Mouse (Mus musculus) heart, postnatal 10 days (tissue): ENCODE data around the gene Arhgef38. TPM values are rescaled to one million over a fixed set of nuclear protein-coding genes. Genes with fewer than 3 reads are reported as not detected.

Source experiments
- DNase-seq, 2 experiments: peaks; one replicate each; pipeline ENCODE4 v3.0.0; 2021
- intact Hi-C: fragments of 180-260 bp; cut with DNase I; formaldehyde crosslinking; loops from one replicate; pipeline ENCODE4 v1.15.1; 2025
- total RNA-seq, 2 experiments: library from RNA; stranded (reverse); gene quantifications; 2 replicates each; pipeline ENCODE4 v1.2.3; 2021

Arhgef38 gene
- total RNA-seq, 2 experiments from 2014 or later, result not detected

DNA sequence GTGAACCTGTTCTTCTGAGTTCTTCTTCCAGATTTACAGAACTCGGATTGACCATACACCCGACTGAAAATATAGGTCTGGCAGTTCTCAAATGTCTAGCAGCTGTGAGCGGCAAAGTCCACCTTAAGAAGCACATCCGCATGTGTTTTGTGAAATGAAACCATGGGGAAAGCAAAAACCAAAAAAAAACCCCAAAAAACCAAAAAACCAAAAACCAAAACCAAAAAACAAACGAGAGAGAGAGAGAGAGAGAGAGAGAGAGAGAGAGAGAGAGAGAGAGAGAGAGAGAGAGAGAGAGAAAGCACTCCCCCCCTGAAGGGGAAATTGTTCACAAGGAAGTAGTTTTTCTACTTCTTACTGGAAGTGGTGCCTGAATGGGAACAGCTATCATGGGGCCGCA lies 67.2 kb downstream of the Arhgef38 start:
- DNase-seq, result no peak
- intact Hi-C loops, result no loop called here

DNA sequence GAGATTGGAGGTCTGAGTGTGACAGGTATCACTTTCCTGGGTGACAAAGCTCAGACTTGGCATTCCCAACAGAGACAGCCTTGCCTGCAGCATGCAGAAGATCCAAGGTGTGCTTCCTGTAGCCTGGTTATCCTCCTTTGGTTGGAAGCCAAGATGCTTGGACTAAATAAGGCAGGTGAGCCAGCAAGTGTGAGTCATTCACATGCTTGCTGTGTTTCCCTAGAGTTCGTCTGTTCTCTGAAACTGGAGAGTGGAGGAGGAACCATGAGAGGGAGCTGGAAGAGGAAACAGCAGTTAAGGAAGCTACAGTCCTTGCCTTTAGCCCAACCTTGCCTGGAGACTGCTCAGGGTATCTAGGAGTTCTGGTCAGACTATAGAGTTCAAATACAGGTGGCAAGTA lies 69.6 kb downstream of the Arhgef38 start:
- no peak for DNase-seq
- intact Hi-C loops, result no loop called here

DNA sequence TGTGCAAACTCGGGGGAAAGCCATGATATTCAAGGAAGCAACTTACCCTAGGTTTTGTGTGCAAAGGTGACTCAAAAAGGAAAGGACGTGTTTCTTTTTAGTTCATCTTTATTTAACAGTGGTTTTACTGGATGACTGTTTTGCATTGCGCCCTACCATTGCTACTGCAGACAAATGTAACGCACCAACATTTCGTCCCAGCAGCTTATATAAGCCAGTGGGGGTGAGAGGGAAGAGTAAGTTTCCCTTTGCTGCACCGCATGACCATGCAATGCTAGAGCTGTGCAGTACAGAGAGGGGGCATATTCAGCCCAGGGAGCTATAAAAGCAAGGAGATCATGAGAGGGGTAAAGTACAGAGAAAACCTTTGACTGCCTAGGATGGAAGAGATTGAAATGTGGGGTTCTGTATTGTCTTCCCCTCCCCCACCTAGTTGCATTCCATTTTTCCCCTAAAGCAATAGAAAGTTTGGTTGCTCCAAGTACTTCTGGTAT lies 70.8 kb downstream of the Arhgef38 start:
- no peak for DNase-seq
- intact Hi-C loops, result no loop called here

DNA sequence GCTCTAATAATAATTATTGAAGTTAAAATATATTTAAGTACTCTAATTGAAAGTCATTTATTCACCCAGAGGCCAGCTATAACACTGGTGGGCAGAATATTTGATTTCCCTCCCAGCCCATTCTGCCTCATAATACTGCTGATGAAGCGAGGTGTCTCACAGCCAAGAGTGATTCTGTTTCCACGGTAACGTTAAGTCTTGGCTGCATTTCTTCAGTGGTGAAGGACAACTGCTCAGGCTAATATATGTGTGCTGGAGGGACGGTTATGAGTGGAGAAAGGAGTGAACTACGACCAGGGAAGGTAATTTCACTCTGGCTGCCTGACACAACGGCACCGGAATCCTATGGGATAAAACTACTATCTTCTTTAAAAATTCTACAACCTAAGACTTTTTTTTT lies 71.6 kb downstream of the Arhgef38 start:
- DNase-seq, result no peak
- intact Hi-C loops, result no loop called here

DNA sequence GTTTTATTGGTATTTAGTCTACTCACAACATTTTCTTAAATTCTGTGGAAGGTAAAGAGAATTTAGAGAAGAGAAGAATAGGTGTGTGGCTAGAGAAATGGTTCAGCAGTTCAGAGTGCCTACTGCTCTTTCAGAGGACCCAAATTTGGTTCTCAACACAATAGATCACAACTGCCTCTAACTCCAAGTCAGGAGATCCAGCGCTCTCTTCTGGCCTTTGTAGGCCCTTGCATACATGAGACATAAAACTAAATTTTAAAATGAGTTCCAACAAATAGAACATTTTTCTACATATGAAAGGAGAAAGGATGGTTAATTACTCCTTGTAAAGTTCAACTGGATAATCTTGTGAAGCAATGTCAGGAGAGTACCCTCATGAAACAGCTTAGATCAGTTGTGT lies 73.3 kb downstream of the Arhgef38 start:
- DNase-seq, result no peak
- intact Hi-C loops, result no loop called here

DNA sequence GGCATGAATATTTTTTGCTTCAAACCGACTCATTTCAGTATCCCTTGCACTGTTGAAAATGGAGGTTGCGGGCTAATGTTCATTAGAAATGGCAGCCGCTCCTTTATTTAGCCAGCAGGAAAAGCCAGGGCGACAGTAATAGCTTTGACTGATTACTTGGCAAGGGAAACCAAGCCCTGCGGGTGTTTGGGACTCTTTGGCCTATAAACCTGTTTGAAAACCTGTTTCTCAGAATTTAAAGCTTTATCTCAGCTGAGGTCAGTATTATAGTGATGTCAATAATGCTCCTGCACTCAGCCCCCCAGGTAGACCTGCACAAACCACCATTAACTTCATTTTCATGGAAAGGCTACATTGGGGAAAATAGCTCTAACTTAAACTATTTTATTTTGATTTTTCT lies 76.5 kb downstream of the Arhgef38 start:
- intact Hi-C loops, result no loop called here
- DNase-seq, result no peak

DNA sequence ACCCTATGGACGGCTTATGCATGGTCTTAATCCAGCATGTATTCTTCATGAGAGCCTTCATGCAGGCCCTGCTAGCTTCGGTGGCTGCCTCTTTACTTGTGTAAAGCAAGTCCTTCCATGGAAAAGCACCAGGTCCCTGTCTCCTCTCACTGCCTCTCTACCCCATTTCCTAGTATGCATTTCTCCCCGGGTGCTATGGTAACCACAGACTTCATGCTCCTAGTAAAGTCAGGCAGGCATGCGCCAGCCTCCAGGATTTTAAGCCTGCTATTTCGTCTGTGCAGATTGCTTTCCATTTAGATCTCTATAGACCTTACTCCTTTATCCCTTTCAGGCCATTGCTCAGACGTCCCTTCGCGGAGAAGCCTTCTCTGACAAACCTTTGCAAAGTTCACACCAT lies 80.1 kb downstream of the Arhgef38 start:
- DNase-seq, result no peak
- intact Hi-C loops, result no loop called here

DNA sequence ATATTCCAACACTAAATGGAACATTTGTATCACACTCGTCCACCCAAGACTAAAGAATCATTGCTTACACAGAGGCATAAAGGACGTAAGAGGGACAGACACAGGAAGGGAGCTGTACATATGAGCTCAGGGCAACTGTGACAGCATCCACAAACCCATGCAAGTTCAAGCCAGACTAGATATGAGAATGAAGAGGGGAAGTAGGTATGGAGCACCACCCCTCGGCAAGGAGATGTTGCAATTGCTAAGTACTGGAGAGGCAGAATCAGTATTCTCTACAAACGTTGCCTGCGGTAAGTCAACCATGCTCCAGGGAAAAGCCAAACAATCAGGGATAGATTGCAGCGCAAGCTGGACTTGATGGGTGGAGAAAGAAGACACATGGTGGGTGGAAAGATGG lies 81.1 kb downstream of the Arhgef38 start:
- DNase-seq, result no peak
- intact Hi-C loops, result no loop called here

DNA sequence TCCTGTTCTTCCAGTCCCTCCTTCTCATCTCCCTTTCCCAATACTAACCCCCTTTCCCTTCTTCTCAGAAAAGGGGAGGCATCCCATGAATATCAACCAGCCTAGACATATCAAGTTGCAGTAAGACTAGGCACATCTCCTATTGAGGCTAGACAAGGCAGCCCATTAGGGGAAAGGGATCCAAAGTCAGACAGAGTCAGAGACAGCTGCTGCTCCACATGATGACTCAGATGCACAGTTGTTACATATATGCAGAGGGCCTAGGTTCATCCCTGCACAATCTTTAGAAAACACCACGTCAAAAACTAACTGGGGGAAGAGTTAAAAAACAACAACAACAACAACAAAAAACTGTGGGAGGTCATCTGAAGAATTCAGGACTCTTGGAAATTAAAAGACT lies 81.9 kb downstream of the Arhgef38 start:
- DNase-seq, result no peak
- intact Hi-C loops, result no loop called here

DNA sequence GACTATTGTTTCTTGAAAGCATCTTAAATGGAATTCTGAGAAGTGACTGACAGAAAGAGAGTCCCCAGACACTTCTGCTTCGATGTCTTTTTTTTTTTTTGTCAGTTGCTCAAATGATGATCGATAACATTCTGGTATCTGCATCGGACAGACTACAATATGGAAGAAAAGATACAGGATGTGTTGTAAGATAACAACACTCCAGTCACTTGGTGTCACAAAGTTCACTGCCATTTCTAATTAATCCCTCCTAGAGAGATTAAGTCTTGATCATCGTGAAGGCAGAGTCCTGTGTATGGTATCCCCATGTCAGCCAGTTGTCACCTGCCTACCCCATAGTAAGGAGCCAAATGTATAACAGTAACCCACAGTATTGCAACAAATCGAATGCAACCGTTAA lies 83.1 kb downstream of the Arhgef38 start:
- no peak for DNase-seq

DNA sequence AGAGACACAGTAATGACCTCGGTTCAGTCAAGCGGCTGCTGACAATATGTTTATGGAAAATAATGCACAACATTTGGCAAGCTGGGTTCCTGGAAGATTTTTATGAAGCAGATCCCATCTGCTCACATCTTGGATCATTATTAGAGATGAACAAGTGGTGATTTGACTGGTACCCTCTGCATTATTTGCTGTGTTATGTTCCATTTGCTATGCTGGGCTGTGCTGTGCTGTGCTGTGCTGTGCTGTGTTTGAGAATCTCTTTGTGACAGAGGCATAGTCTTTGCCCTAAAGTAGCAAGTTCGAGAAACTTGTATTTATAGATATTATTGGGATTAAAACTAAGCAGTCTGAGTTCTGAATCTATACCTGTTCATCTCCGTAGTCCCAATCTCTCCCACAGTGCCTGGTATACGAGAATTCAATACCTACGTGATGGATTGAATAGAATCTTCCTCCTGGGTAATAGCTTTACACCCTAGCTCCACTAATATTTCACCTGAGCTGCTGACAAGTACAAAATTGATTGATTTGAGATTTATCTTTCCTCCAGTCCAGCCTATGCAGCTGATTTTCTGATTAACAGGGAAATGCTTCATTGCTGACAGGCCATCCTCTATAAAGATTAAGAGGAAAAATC lies 90.1 kb downstream of the Arhgef38 start:
- intact Hi-C loops, result no loop called here
- DNase-seq, result no peak

More for the DNA sequence above, 83.1 kb downstream of the Arhgef38 start:
- intact Hi-C loops, result no loop called here

DNA sequence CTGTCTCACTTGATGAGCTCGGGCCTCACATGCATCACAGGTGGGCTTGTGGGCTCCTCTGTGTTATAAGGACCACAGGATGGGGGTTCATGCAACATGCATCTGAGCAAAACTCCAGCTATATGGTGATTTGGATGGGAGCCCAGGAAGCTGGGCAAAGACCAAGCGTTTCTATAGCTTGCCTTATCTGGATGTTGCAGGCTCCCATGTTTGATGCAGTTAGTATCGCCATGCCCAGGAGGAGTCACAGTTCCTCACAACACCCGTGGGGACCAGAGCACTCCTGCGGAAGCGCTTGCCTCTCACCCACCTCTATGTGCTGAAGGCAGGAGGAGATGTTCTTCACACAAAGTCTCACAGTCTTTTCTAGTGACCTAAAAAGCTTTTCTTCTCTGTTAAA lies 92.9 kb downstream of the Arhgef38 start:
- intact Hi-C loops, result no loop called here
- no peak for DNase-seq

DNA sequence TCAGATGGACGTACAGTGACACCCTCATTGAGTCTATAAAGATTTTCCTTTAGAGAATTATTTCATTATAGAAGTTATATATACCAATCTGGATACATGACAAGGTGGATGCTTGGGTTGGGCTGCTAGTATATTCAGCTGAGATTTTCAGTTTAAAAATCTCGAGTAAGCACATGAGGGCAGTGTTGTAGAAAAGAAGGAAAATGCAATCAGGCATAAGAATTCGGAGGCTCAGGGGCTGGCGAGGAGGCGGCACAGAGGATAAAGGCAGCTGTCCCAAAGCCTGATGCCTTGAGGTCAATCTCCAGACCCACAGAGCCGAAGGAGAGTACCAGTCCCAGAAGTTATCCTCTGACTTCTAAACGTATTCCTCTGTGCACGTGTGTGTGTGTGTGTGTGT lies 102.1 kb downstream of the Arhgef38 start:
- DNase-seq, result no peak
- intact Hi-C loops, result no loop called here

DNA sequence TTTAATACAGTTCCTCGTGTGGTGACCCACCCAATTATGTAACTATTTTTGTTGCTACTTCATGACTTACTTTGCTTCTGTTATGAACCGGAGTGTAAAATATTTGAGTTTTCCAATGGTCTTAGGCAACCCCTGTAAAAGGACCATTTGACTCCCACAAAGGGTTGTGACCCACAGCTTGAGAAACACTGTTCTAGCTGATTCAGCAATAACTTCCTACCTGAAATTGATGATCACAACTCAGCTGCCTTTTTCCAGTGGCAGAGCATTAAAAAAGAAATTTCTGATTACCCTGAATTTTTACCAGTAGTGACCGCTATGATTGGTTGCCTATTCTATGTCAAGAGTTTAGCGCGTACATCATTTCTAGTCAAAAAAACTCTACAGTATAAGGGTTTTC lies 103.4 kb downstream of the Arhgef38 start:
- DNase-seq, result no peak
- intact Hi-C loops, result no loop called here

DNA sequence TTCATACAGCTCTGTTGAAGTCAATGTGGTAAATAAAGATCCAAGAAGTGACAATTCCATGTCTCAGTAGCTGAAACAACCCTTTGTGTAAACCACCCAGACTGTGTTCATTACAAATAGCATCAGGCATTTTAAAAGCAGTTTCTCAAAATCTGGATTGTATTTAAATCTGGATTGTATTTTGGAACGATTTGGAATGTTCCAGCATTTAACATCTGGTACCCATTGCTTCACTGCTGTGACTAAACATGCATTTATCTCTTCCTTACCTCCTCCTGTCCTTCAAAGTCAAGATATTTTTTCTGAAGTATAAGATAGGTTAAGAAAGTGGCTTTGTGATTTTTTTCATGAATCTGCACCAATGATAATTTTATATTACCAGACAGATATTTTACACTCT lies 121.5 kb downstream of the Arhgef38 start:
- no peak for DNase-seq
- intact Hi-C loops, result loop anchor here (10.0 kb wide), 2 partner anchors 162 to 1512 kb away; no protein-coding TSS in a partner anchor

DNA sequence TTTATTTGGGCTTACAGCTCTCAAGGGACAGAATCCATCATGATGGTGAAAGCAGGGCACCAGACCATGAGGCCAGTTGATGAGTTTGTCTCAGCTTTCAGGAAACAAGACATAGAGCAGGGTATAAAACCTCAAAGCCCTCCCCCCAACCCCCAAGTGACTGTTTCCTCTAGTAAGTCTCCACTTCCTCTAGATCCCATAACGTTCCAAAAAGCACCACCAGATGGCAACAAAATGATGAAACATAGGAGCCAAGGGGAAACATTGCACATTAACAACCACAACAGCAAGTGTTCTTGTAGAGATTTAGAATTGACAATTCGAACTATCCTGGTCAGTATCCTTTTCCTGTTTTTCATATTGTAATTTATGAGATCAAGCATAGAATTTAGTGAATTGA lies 123.0 kb downstream of the Arhgef38 start:
- peak; percentile 25 to 44 for DNase-seq
- intact Hi-C loops, result loop anchor here (10.0 kb wide), 2 partner anchors 163 to 1513 kb away; no protein-coding TSS in a partner anchor

DNA sequence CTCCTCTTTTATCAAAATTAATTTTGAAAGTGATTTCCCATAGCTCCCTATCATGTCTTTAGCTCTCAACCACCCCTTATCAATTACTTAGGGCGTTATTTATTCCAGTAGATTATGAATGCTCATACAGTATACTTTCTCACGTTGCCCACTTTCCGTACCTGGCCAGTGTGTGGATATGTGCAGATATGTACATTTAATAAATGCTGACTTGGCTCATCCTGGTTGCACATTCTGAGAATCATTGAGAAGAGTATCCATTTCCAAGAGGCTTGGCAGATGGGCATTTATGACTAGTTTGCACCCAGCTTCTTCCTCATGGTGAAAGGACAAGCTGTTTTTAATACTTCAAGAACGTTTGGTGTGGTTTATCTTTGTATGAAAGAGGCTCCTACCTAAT lies 124.9 kb downstream of the Arhgef38 start:
- intact Hi-C loops, result loop anchor here (10.0 kb wide), 2 partner anchors 165 to 1515 kb away; no protein-coding TSS in a partner anchor
- DNase-seq, result no peak

DNA sequence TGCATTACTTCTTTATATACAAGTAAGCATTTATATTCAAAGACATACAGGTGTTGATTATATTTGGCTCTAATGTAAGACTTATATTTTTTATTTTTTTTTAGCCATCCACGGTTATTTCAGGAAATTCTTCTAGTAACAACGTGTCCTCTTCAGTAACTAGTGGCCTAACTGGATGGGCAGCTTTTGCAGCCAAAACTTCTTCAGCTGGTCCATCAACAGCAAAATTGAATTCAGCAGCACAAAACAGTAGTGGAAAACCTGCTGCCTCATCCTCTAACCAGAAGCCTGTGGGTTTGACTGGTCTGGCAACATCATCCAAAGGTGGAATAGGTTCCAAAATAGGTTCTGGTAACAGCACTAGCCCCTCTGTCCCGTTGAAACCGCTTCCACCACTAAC lies 126.0 kb downstream of the Arhgef38 start:
- no peak for DNase-seq
- intact Hi-C loops, result no loop called here

DNA sequence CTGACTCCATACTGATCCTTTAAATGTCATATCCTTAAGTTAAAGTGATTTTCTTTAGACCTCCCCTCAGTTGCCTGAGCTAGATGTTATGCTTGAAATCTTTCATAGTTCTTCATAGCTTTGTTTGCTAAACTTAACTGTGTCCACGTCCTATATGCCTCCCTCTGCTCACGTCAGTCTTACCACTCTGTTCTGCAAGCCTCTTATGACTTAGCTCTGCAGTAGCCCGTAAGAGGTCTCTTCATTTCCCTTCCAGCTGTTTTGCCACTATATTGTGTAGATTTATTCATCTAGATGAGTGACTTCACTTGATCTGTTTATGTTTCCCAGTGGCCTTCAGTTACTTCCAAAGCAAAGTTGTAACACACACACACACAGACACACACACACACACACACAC lies 130.3 kb downstream of the Arhgef38 start:
- intact Hi-C loops, result no loop called here
- DNase-seq, result no peak

DNA sequence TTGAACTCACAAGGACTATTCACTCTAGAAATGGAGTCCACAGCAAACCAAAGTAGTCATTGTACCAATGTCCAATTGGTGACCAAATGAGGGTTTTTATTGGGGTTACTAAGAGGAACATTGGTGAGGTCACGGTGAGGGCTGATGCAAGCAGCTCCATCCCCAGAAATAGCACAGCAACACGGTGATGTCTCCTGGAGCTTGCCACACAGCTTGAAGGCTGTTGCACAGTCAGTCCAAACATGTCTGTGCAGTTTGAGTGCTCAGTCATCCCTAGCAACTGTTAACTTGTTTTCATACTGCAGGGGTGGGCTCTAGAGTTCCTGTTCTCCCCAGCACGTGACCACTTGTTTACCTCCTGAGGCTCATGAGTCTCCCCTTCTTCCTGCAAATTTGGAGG lies 131.0 kb downstream of the Arhgef38 start:
- DNase-seq, result no peak
- intact Hi-C loops, result no loop called here

DNA sequence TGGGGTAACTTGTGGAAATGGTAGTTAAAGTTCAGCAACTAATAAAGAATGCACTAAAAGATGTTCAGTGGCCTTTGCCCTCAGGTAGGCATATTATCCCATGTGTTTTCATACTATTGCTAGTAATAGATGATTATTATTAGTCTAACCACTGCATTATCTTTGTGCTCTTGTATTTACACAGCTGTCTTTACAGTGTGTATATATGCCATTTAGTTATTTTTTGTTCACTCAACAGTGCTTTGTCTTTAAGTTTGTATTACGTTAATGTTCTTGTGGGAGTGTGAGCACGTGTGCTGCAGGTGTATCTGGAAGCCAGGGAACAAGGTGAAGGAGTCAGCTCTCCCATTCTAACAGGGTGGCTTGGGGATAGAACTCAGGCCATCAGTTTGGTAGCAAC lies 135.8 kb downstream of the Arhgef38 start:
- intact Hi-C loops, result no loop called here
- DNase-seq, result no peak

DNA sequence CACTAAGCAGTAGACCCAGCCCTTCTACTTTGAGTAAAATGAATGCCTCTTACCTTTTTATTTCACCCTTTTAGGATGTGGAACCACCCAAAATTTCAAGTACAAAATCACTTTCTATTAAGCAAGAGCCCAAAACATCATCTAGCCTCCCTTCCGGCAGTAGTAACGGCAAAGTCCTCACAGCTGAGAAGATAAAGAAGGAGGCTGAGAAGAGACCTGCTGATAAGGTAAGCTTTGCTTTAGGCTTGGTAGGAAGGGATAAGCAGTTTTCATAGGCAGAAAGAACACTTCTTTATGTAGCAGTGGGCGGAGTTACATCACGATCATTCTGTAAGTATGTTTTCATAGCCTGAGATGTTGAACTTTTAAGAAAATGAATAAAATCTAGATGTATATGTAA lies 136.4 kb downstream of the Arhgef38 start:
- intact Hi-C loops, result no loop called here
- no peak for DNase-seq

DNA sequence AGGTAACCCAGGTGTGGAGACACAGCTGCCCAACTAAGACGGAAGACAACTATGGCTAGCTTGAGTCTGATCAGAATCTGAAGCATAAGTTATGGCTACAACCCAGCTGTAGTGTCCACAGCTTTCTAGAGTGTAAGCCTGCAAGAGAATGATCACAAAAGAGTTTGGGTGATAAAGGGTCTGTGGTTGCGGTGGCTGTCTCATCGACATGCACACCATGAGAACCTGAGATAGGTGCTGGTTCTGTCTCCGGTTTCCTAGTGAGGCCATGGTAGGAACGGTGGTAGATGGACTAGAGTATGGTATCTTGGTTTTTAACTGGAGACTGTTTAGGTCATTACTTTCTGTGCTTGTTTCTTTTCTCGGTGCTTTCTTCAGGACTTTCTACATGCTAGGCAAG lies 136.8 kb downstream of the Arhgef38 start:
- DNase-seq, result no peak
- intact Hi-C loops, result no loop called here
